Comparison of ENCODE assay signal across 16 mouse cellular contexts in the genomic region with DNA sequence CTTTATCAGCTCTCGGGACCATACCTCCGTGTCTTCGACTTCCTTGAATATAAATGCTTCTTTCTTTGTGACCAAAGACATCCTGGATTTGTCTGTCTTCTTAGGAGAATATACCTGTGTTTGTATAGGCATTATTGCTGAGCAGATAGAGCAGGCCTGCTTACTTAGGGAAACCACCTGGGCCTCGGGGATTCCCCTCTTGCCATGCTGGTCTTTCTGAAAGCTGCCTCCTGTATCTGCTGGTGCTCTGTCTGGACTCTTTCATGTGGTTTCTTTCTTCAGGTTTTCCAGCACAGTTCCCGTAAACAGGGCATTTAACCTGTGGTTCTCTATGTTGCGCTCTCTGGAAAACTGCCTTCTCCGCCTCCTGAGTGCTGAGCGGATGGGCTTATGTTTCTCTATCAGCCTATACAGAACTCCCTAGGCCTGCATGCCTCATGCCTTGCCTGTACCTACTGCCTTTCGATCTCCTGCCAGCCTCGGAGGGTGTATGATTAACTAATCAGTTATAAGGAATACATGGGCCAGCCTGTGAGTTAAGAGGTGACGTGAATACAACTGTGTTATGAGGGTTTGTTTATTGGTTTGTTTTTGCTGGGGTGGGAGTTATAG.
DNase-seq lines count a peak whose midpoint lies in the region; ATAC-seq and TF ChIP-seq lines count a peak whose summit lies in the region.
"Had no signal": no experiment of that assay in that cellular context is flagged by ENCODE, and none has a peak within 500 bp of the region (broad histone marks: within the 10 kb centered on the region; RNA-seq: fewer than 3 reads in every experiment).

No protein-coding gene starts in this region.

- no peak overlapping the region for H3K9ac ChIP-seq in forebrain, embryonic 14.5 days (ENCODE audit: low read length)
- no peak overlapping the region for H3K9ac ChIP-seq in forebrain, embryonic 12.5 days
- H3K9ac ChIP-seq in embryonic facial prominence, embryonic 14.5 days (ENCODE audit: low read depth, low read length): no peak overlapping the region
- H3K9ac ChIP-seq in hindbrain, postnatal 0 days (replicated peaks; ENCODE audit: low read length): no peak overlapping the region
- H3K9ac ChIP-seq in stomach, postnatal 0 days (ENCODE audit: low read length): no peak overlapping the region
- H3K9ac ChIP-seq: embryonic facial prominence, embryonic 13.5 days; forebrain, embryonic 15.5 days; intestine, embryonic 15.5 days; liver, embryonic 14.5 days had no signal

- 0 out of 2 replicates have a peak, but pooled peaks have one; percentile 20 for ATAC-seq in forebrain, embryonic 14.5 days
- no peak for ATAC-seq in forebrain, embryonic 12.5 days (ENCODE audit: low FRiP score)
- peak; percentile 53; the same call in 1 of the 2 replicates for ATAC-seq in embryonic facial prominence, embryonic 14.5 days (ENCODE audit: low read depth)
- no peak for ATAC-seq in hindbrain, postnatal 0 days
- no peak for ATAC-seq in frontal cortex, adult (ENCODE audit: low TSS enrichment)
- no peak; the same call in 1 of the 2 replicates for ATAC-seq in stomach, postnatal 0 days (ENCODE audit: low FRiP score, low TSS enrichment)
- ATAC-seq: forebrain, embryonic 15.5 days; intestine, embryonic 15.5 days; lung, postnatal 0 days had no signal

- peaks cover 3% of the 10 kb centered on the region for H3K4me1 ChIP-seq in forebrain, embryonic 14.5 days (ENCODE audit: control insufficient read depth, insufficient read depth, low read length)
- peaks cover 41% of the 10 kb centered on the region for H3K4me1 ChIP-seq in forebrain, embryonic 12.5 days
- peaks cover 17% of the 10 kb centered on the region; the same call in 1 of the 2 replicates for H3K4me1 ChIP-seq in embryonic facial prominence, embryonic 14.5 days (ENCODE audit: control insufficient read depth, insufficient read depth, low read length)
- H3K4me1 ChIP-seq in hindbrain, postnatal 0 days (ENCODE audit: insufficient read depth, low read length): peaks cover 7% of the 10 kb centered on the region; the same call in 1 of the 2 replicates
- no peaks in the 10 kb centered on the region for H3K4me1 ChIP-seq in stomach, postnatal 0 days (replicated peaks; ENCODE audit: control insufficient read depth, insufficient read depth)

- no peaks in the 10 kb centered on the region for H3K36me3 ChIP-seq in forebrain, embryonic 14.5 days (ENCODE audit: control insufficient read depth, insufficient read depth, low read length)
- H3K36me3 ChIP-seq in forebrain, embryonic 12.5 days (replicated peaks): no peaks in the 10 kb centered on the region
- H3K36me3 ChIP-seq in embryonic facial prominence, embryonic 14.5 days (ENCODE audit: control insufficient read depth, insufficient read depth, low read length): no peaks in the 10 kb centered on the region; the same call in 1 of the 2 replicates
- H3K36me3 ChIP-seq in hindbrain, postnatal 0 days (ENCODE audit: insufficient read depth, low read length): no peaks in the 10 kb centered on the region
- no peaks in the 10 kb centered on the region for H3K36me3 ChIP-seq in stomach, postnatal 0 days (ENCODE audit: control insufficient read depth, insufficient read depth, low read length)
- H3K36me3 ChIP-seq: embryonic facial prominence, embryonic 13.5 days; forebrain, embryonic 15.5 days; intestine, embryonic 15.5 days had no signal

- H3K9me3 ChIP-seq in forebrain, embryonic 14.5 days (replicated peaks; ENCODE audit: control insufficient read depth, low read length): no peaks in the 10 kb centered on the region
- H3K9me3 ChIP-seq in forebrain, embryonic 12.5 days: no peaks in the 10 kb centered on the region
- H3K9me3 ChIP-seq in embryonic facial prominence, embryonic 14.5 days (ENCODE audit: control insufficient read depth, low read length): no peaks in the 10 kb centered on the region
- H3K9me3 ChIP-seq in hindbrain, postnatal 0 days (ENCODE audit: low read length): no peaks in the 10 kb centered on the region
- H3K9me3 ChIP-seq in stomach, postnatal 0 days (ENCODE audit: control insufficient read depth, low read length): no peaks in the 10 kb centered on the region
- H3K9me3 ChIP-seq: embryonic facial prominence, embryonic 13.5 days; forebrain, embryonic 15.5 days; intestine, embryonic 15.5 days had no signal

- TF ChIP-seq CTCF in hindbrain, postnatal 0 days (IDR thresholded peaks at IDR 0.05; ENCODE audit: low read depth): no peak
- TF ChIP-seq CTCF in stomach, postnatal 0 days (IDR thresholded peaks at IDR 0.05; ENCODE audit: low read depth): no peak

- no peak overlapping the region for H3K27ac ChIP-seq in forebrain, embryonic 14.5 days (ENCODE audit: low read depth, low read length)
- H3K27ac ChIP-seq in forebrain, embryonic 12.5 days: no peak overlapping the region
- H3K27ac ChIP-seq in embryonic facial prominence, embryonic 14.5 days (replicated peaks; ENCODE audit: low read depth, low read length): no peak overlapping the region
- no peak overlapping the region for H3K27ac ChIP-seq in hindbrain, postnatal 0 days
- no peak overlapping the region for H3K27ac ChIP-seq in stomach, postnatal 0 days (replicated peaks)
- H3K27ac ChIP-seq: embryonic facial prominence, embryonic 13.5 days; forebrain, embryonic 15.5 days; intestine, embryonic 15.5 days; liver, embryonic 14.5 days had no signal

- no peak overlapping the region for H3K4me2 ChIP-seq in forebrain, embryonic 14.5 days (ENCODE audit: low read length)
- no peak overlapping the region for H3K4me2 ChIP-seq in forebrain, embryonic 12.5 days
- H3K4me2 ChIP-seq in embryonic facial prominence, embryonic 14.5 days (ENCODE audit: low read depth, low read length): 0 out of 2 replicates have a peak overlapping the region, but pooled peaks have one; percentile 4
- peak overlapping the region; percentile 43 for H3K4me2 ChIP-seq in hindbrain, postnatal 0 days (ENCODE audit: low read depth, low read length)
- no peak overlapping the region for H3K4me2 ChIP-seq in stomach, postnatal 0 days (replicated peaks; ENCODE audit: low read depth)
- H3K4me2 ChIP-seq: embryonic facial prominence, embryonic 13.5 days; forebrain, embryonic 15.5 days; intestine, embryonic 15.5 days had no signal

- no peak overlapping the region for H3K4me3 ChIP-seq in forebrain, embryonic 14.5 days (ENCODE audit: low read depth, low read length)
- H3K4me3 ChIP-seq in forebrain, embryonic 12.5 days (replicated peaks): no peak overlapping the region
- no peak overlapping the region for H3K4me3 ChIP-seq in embryonic facial prominence, embryonic 14.5 days (ENCODE audit: low read depth, low read length)
- H3K4me3 ChIP-seq in hindbrain, postnatal 0 days (ENCODE audit: low read length): no peak overlapping the region
- H3K4me3 ChIP-seq in stomach, postnatal 0 days (ENCODE audit: low read depth, low read length): no peak overlapping the region
- H3K4me3 ChIP-seq: embryonic facial prominence, embryonic 13.5 days; forebrain, embryonic 15.5 days; intestine, embryonic 15.5 days had no signal

- TF ChIP-seq EP300 in stomach, postnatal 0 days (optimal IDR thresholded peaks at IDR 0.05): no peak

- DNase-seq in forebrain, embryonic 14.5 days (ENCODE audit: low spot score): no peak
- no peak for DNase-seq in embryonic facial prominence, embryonic 14.5 days (ENCODE audit: low spot score)
- no peak for DNase-seq in hindbrain, postnatal 0 days (ENCODE audit: low spot score)
- peak; percentile 20 for DNase-seq in neural tube, embryonic 10.5 days (ENCODE audit: extremely low spot score, low spot score)
- no peak for DNase-seq in yolk sac, embryonic 10.5 days (ENCODE audit: low spot score)
- DNase-seq in stomach, postnatal 0 days (ENCODE audit: low spot score): no peak
- DNase-seq: adrenal gland, postnatal 25 days; heart, postnatal 10 days; kidney, postnatal 4 days had no signal

- 86% methylated on average over 11 of the region's 11 CpGs for WGBS in forebrain, embryonic 14.5 days
- 78% methylated on average over 11 of the region's 11 CpGs for WGBS in forebrain, embryonic 12.5 days
- WGBS in embryonic facial prominence, embryonic 14.5 days: 71% methylated on average over 11 of the region's 11 CpGs
- 61% methylated on average over 11 of the region's 11 CpGs for WGBS in hindbrain, postnatal 0 days
- WGBS in stomach, postnatal 0 days: 73% methylated on average over 11 of the region's 11 CpGs

- H3K27me3 ChIP-seq in forebrain, embryonic 14.5 days (replicated peaks; ENCODE audit: control insufficient read depth, insufficient read depth, low read length): no peaks in the 10 kb centered on the region
- peaks cover 25% of the 10 kb centered on the region for H3K27me3 ChIP-seq in forebrain, embryonic 12.5 days
- no peaks in the 10 kb centered on the region for H3K27me3 ChIP-seq in embryonic facial prominence, embryonic 14.5 days (replicated peaks; ENCODE audit: control insufficient read depth, insufficient read depth, low read length)
- no peaks in the 10 kb centered on the region for H3K27me3 ChIP-seq in hindbrain, postnatal 0 days (ENCODE audit: insufficient read depth, low read length)
- H3K27me3 ChIP-seq in stomach, postnatal 0 days (ENCODE audit: control insufficient read depth, insufficient read depth, low read length): no peaks in the 10 kb centered on the region
- H3K27me3 ChIP-seq: embryonic facial prominence, embryonic 13.5 days; forebrain, embryonic 15.5 days; intestine, embryonic 15.5 days had no signal

Comparison
In these comparisons a context has a peak if more than half of its experiments do, and no peak if none do; other contexts are left out.
1. ATAC-seq: peak in forebrain, embryonic 14.5 days (single experiment) and embryonic facial prominence, embryonic 14.5 days (single experiment); none in forebrain, embryonic 12.5 days (single experiment), hindbrain, postnatal 0 days (single experiment), frontal cortex, adult (single experiment) and stomach, postnatal 0 days (single experiment).
2. H3K4me2 ChIP-seq: peak in embryonic facial prominence, embryonic 14.5 days (single experiment) and hindbrain, postnatal 0 days (single experiment); none in forebrain, embryonic 14.5 days (single experiment), forebrain, embryonic 12.5 days (single experiment) and stomach, postnatal 0 days (single experiment).